Mouse (Mus musculus): ENCODE measurements around the gene Prpf6. TPM values are rescaled to one million over a fixed set of nuclear protein-coding genes. Genes with fewer than 3 reads are reported as not detected.

Gene Prpf6
- polyA plus RNA-seq, 1 experiment from 2014 or later, result 43.0 TPM

DNA sequence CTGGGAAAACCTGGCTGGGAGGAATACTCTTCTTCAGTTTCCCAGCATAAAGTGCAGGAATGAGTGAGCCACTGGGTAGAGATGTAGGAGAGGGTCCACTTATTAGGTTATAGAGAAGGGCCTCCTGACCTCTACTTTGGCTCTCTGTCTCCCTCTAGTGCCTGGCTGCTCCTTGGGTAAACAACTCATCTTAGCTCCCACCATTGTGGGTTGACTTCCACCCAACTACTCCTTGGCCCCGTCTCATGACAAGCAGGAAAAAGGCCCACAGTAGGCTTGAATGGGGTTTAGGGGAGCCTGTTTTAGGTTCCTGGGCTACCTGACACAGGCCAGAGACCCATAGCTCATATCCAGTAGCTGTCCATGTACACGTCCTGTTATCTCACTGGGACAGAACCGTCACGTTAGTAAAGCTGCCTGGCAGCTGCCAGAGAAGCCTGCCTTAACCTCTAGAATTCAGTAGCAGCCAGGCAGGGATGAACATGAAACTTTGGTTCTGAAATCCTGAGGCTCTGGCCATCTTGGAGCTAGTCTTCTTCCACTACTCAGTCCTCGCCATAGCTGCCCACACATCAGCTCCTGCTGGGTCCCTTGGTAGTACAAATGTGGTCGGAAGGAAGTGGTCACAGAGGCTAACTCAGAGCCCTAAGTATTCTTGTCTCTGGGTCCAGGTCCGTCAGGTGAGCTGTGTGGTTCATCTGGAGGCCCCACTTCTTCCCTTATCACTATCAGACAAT, 23.2 kb upstream of the Prpf6 start:
- Histone ChIP-seq H3K36me3 (ENCODE audit: control insufficient read depth, insufficient read depth, low read length) (peaks cover 23% of the 10 kb centered on the region), H3K4me2 (ENCODE audit: low read length) (no peak overlapping the region), H3K27ac (replicated peaks in 1 of 2; ENCODE audit: control insufficient read depth in 1 of 2, insufficient read depth in 1 of 2, low read depth in 2 of 2, low read length in 2 of 2) (no peak overlapping the region), H3K9me3 (ENCODE audit: control insufficient read depth, low read length) (no peaks in the 10 kb centered on the region), H3K4me1 (ENCODE audit: control insufficient read depth in 2 of 2, insufficient read depth in 2 of 2, low read length in 2 of 2) (0 out of 4 replicates have a peak, but pooled peaks cover 0 to 2% of the 10 kb centered on the region in 2 experiments), H3K4me3 (ENCODE audit: control insufficient read depth in 1 of 2, insufficient read depth in 1 of 2, low read depth in 1 of 2, low read length in 2 of 2) (no peak overlapping the region), H3K27me3 (ENCODE audit: control insufficient read depth, insufficient read depth, low read length) (no peaks in the 10 kb centered on the region), H3K9ac (ENCODE audit: low read length) (no peak overlapping the region)
- no peak for ATAC-seq (ENCODE audit: insufficient number of reproducible peaks, insufficient read depth, low FRiP score, low read depth)
- 57% methylated on average over 7 of the region's 7 CpGs for WGBS

DNA sequence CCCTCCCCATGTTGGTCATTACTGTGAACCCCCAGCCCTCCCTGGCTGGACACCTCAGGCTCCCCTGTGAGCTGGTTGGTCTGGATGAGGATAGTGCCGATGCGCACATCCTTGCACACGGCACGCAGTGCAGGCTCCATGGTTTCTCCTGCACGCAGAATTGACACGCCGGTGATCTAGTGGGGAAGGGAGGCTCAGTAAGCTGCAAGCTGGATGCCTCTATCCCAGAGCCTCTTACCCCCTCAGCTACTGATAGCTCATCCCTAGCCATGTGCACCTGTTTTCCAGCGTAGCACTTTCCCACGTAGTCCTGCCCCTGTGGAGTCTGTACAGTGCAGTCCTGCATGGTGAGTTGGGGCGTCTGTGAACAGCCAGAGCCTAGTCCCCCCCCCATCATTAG, 21.8 kb upstream of the Prpf6 start:
- 85% methylated on average over 10 of the region's 10 CpGs for WGBS
- no peak overlapping the region for H3K4me3 ChIP-seq (ENCODE audit: control insufficient read depth in 1 of 2, insufficient read depth in 1 of 2, low read depth in 1 of 2, low read length in 2 of 2)
- no peaks in the 10 kb centered on the region for H3K27me3 ChIP-seq (ENCODE audit: control insufficient read depth, insufficient read depth, low read length)
- H3K9me3 ChIP-seq (ENCODE audit: control insufficient read depth, low read length), result no peaks in the 10 kb centered on the region
- ATAC-seq (ENCODE audit: insufficient number of reproducible peaks, insufficient read depth, low FRiP score, low read depth), result no peak
- no peak overlapping the region for H3K27ac ChIP-seq (replicated peaks in 1 of 2; ENCODE audit: control insufficient read depth in 1 of 2, insufficient read depth in 1 of 2, low read depth in 2 of 2, low read length in 2 of 2)
- H3K4me2 ChIP-seq (ENCODE audit: low read length), result no peak overlapping the region
- H3K4me1 ChIP-seq (ENCODE audit: control insufficient read depth in 2 of 2, insufficient read depth in 2 of 2, low read length in 2 of 2), result 0 out of 4 replicates have a peak, but pooled peaks cover 0 to 2% of the 10 kb centered on the region in 2 experiments
- H3K9ac ChIP-seq (ENCODE audit: low read length), result no peak overlapping the region
- H3K36me3 ChIP-seq (ENCODE audit: control insufficient read depth, insufficient read depth, low read length), result peaks cover 37% of the 10 kb centered on the region

DNA sequence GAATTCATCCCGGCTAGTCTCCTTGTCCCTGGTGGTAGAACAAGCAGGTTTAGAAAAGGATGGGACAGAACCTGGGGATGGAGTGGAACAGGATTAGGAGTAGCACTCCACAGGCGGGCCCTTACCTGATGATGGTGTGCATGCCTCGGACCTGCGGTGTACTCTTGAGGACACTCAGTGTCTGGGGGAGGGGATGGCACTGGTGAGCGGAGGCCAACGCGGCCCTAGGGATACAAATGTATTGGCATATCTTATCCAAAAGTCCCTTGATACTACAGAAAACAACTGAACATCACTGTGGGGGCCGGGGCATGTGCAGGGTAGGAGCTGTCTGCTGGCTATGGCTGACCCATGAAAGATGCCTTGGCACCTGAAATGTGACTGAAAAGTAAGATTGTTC, 21.3 kb upstream of the Prpf6 start:
- Histone ChIP-seq H3K4me1 (ENCODE audit: control insufficient read depth in 2 of 2, insufficient read depth in 2 of 2, low read length in 2 of 2) (0 out of 4 replicates have a peak, but pooled peaks cover 0 to 2% of the 10 kb centered on the region in 2 experiments), H3K9me3 (ENCODE audit: control insufficient read depth, low read length) (no peaks in the 10 kb centered on the region), H3K4me3 (ENCODE audit: control insufficient read depth in 1 of 2, insufficient read depth in 1 of 2, low read depth in 1 of 2, low read length in 2 of 2) (no peak overlapping the region), H3K36me3 (ENCODE audit: control insufficient read depth, insufficient read depth, low read length) (peaks cover 38% of the 10 kb centered on the region), H3K27me3 (ENCODE audit: control insufficient read depth, insufficient read depth, low read length) (no peaks in the 10 kb centered on the region), H3K9ac (ENCODE audit: low read length) (no peak overlapping the region), H3K27ac (replicated peaks in 1 of 2; ENCODE audit: control insufficient read depth in 1 of 2, insufficient read depth in 1 of 2, low read depth in 2 of 2, low read length in 2 of 2) (no peak overlapping the region), H3K4me2 (ENCODE audit: low read length) (no peak overlapping the region)
- 80% methylated on average over 8 of the region's 8 CpGs for WGBS
- no peak for ATAC-seq (ENCODE audit: insufficient number of reproducible peaks, insufficient read depth, low FRiP score, low read depth)

DNA sequence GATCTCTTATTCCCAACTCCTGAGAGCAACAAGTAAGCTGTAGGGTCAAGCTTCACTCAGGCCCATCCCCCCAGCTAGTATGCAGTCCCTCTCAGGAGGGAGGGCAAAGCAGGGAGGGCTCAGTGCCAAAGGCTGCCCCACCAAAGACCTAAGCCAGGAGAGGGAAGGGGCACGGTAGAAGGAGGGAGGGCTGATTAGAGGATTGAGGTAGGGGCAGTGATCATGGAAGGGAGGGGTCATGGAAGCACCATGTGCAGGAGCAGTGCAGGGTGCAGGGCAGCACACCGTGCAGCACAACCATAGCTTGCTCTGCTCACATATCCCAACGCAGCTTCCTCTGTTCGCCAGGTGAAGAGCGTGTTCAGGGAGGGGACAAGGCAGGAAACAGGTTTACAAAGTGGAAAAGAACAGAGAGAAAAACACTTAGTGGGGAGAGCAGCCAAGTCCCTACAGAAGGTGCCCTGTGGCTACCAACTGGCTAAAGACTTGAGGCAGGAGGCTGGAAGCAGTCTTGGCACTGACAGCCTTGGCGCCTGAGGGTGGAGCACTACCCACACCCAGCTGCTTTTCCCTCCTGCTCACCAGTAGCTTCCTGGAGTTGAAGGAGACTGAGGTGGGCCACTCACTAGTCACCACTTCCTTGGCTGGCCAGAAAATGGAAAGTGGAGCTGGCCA, 20.6 kb upstream of the Prpf6 start:
- no peak overlapping the region for H3K27ac ChIP-seq (replicated peaks in 1 of 2; ENCODE audit: control insufficient read depth in 1 of 2, insufficient read depth in 1 of 2, low read depth in 2 of 2, low read length in 2 of 2)
- no peak overlapping the region for H3K4me3 ChIP-seq (ENCODE audit: control insufficient read depth in 1 of 2, insufficient read depth in 1 of 2, low read depth in 1 of 2, low read length in 2 of 2)
- H3K4me1 ChIP-seq (ENCODE audit: control insufficient read depth in 2 of 2, insufficient read depth in 2 of 2, low read length in 2 of 2), result 0 out of 4 replicates have a peak, but pooled peaks cover 0 to 2% of the 10 kb centered on the region in 2 experiments
- no peaks in the 10 kb centered on the region for H3K27me3 ChIP-seq (ENCODE audit: control insufficient read depth, insufficient read depth, low read length)
- 59% methylated on average over 6 of the region's 6 CpGs for WGBS
- peaks cover 38% of the 10 kb centered on the region for H3K36me3 ChIP-seq (ENCODE audit: control insufficient read depth, insufficient read depth, low read length)
- no peak overlapping the region for H3K4me2 ChIP-seq (ENCODE audit: low read length)
- no peaks in the 10 kb centered on the region for H3K9me3 ChIP-seq (ENCODE audit: control insufficient read depth, low read length)
- ATAC-seq (ENCODE audit: insufficient number of reproducible peaks, insufficient read depth, low FRiP score, low read depth), result peak; percentile 20; the same call in 1 of the 2 replicates
- H3K9ac ChIP-seq (ENCODE audit: low read length), result no peak overlapping the region

DNA sequence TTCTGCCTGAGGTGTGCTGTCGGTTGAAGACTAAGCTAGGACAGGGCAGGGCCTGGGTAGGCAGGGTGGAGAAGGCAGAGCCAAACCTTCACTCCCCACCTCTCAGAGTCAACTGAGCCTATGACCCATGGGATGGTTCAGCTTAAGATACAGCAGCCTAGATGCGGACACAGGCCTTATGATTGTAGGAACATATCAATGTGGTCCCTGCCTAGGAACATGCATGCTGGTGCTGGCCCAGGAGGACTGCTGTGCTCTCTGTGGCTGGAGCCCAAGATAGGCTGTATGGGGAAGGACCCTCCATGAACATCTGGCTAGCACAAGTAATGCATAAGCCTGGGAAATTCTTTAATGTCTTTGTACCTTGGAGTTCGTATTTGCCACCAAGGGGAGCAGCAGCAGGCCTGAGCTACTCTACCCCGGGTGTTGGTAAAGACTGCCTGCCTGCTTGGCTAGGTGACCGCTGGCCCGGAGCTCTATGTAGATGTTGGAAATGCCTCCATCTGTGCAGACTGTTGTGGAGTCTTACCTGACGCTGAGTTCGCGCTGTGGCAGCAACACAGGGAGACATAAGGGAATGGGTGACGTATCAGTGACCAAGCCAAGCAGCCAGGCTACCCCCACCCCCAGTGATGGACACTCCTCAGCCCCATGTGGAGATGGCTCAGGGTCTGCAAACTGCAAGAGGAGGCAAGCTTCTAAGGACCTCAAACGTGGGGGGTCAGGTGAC, 19.6 kb upstream of the Prpf6 start:
- 87% methylated on average over 11 of the region's 11 CpGs for WGBS
- H3K9me3 ChIP-seq (ENCODE audit: control insufficient read depth, low read length), result no peaks in the 10 kb centered on the region
- peaks cover 38% of the 10 kb centered on the region for H3K36me3 ChIP-seq (ENCODE audit: control insufficient read depth, insufficient read depth, low read length)
- 0 out of 4 replicates have a peak, but pooled peaks cover 0 to 2% of the 10 kb centered on the region in 2 experiments for H3K4me1 ChIP-seq (ENCODE audit: control insufficient read depth in 2 of 2, insufficient read depth in 2 of 2, low read length in 2 of 2)
- no peak for ATAC-seq (ENCODE audit: insufficient number of reproducible peaks, insufficient read depth, low FRiP score, low read depth)
- H3K4me3 ChIP-seq (ENCODE audit: control insufficient read depth in 1 of 2, insufficient read depth in 1 of 2, low read depth in 1 of 2, low read length in 2 of 2), result no peak overlapping the region
- H3K4me2 ChIP-seq (ENCODE audit: low read length), result no peak overlapping the region
- no peak overlapping the region for H3K9ac ChIP-seq (ENCODE audit: low read length)
- no peak overlapping the region for H3K27ac ChIP-seq (replicated peaks in 1 of 2; ENCODE audit: control insufficient read depth in 1 of 2, insufficient read depth in 1 of 2, low read depth in 2 of 2, low read length in 2 of 2)
- H3K27me3 ChIP-seq (ENCODE audit: control insufficient read depth, insufficient read depth, low read length), result no peaks in the 10 kb centered on the region

DNA sequence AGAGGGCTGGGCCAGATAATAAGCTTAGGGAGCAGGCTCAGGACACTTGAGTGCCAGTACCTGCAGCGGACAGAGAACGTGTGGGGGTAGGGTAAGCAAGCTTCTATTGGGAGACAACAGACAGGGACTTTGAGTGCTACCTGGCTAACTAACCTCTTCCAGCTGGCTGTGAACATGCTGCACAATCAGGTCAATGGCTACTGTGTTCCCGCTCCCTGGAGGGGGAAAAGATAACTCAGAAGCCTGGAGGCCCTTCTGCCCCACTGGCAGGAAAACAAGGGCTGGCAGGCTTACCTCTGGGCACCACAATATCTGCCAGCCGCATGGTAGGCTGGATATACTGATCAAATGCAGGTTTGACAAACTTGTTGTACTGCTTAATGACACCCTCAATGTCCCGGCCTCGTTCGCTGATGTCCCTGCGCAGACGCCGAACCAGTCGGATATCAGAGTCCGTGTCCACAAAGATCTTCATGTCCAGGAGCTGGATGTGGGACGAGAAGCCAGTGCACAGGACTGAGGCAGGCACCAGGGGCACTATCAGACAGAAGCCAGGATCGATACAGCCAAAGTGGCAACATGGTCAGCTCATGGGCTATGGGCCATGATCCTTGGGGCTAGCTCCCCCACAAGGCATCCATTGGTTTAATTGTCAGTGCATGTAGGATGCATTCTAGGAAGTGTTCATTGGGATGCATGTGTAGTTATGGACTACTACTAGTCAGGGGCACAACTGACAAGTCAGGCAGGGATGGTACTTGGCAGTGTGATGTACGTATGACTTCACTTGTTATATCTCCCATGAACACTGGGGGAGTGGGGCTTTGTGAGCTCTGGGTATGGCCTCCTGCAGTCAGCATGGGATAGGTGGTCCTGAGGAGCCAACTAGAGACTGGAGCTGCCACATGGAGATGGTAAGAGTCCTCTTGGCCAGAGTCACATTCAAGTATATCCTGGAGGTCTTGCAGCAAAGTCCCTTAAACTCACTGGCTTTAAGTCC, 18.4 kb upstream of the Prpf6 start:
- Histone ChIP-seq H3K27ac (replicated peaks in 1 of 2; ENCODE audit: control insufficient read depth in 1 of 2, insufficient read depth in 1 of 2, low read depth in 2 of 2, low read length in 2 of 2) (no peak overlapping the region), H3K4me1 (ENCODE audit: control insufficient read depth in 2 of 2, insufficient read depth in 2 of 2, low read length in 2 of 2) (peaks cover 6 to 11% of the 10 kb centered on the region in 2 experiments), H3K4me3 (ENCODE audit: control insufficient read depth in 1 of 2, insufficient read depth in 1 of 2, low read depth in 1 of 2, low read length in 2 of 2) (no peak overlapping the region), H3K9ac (ENCODE audit: low read length) (no peak overlapping the region), H3K9me3 (ENCODE audit: control insufficient read depth, low read length) (no peaks in the 10 kb centered on the region), H3K27me3 (ENCODE audit: control insufficient read depth, insufficient read depth, low read length) (no peaks in the 10 kb centered on the region), H3K36me3 (ENCODE audit: control insufficient read depth, insufficient read depth, low read length) (peaks cover 38% of the 10 kb centered on the region), H3K4me2 (ENCODE audit: low read length) (no peak overlapping the region)
- ATAC-seq (ENCODE audit: insufficient number of reproducible peaks, insufficient read depth, low FRiP score, low read depth), result no peak
- WGBS, result 91% methylated on average over 15 of the region's 15 CpGs

DNA sequence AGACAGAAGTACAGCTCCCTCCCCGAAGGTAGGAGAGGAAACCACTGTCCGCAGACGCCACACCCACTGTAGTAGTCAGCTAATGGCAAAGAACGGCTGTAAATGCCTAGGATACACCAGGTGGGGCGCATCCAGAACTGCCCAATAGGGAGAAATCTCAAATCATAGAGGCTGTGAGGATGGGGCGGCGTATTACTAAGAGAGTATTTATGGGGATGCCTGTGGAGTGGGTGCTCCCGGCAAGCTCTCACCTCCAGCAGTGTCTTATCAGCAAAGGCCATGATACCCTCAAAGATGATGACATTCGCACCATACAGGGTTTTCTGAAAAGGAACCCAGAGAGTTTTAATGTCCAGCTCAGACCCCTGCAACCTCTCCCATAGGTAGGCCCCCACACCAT, 17.7 kb upstream of the Prpf6 start:
- WGBS, result 83% methylated on average over 9 of the region's 9 CpGs
- H3K27ac ChIP-seq (replicated peaks in 1 of 2; ENCODE audit: control insufficient read depth in 1 of 2, insufficient read depth in 1 of 2, low read depth in 2 of 2, low read length in 2 of 2), result no peak overlapping the region
- no peak for ATAC-seq (ENCODE audit: insufficient number of reproducible peaks, insufficient read depth, low FRiP score, low read depth)
- no peak overlapping the region for H3K9ac ChIP-seq (ENCODE audit: low read length)
- H3K4me3 ChIP-seq (ENCODE audit: control insufficient read depth in 1 of 2, insufficient read depth in 1 of 2, low read depth in 1 of 2, low read length in 2 of 2), result no peak overlapping the region
- no peaks in the 10 kb centered on the region for H3K27me3 ChIP-seq (ENCODE audit: control insufficient read depth, insufficient read depth, low read length)
- H3K9me3 ChIP-seq (ENCODE audit: control insufficient read depth, low read length), result no peaks in the 10 kb centered on the region
- peaks cover 38% of the 10 kb centered on the region for H3K36me3 ChIP-seq (ENCODE audit: control insufficient read depth, insufficient read depth, low read length)
- no peak overlapping the region for H3K4me2 ChIP-seq (ENCODE audit: low read length)
- H3K4me1 ChIP-seq (ENCODE audit: control insufficient read depth in 2 of 2, insufficient read depth in 2 of 2, low read length in 2 of 2), result peaks cover 12 to 19% of the 10 kb centered on the region in 2 experiments
